In genomic region chr16:33873282-33873681, GRCm38 (mm10) we compare ENCODE assay signal across 14 mouse cellular contexts. TPM values are rescaled to one million over a fixed set of nuclear protein-coding genes. Genes with fewer than 3 reads are reported as not detected.
DNase-seq lines count a peak whose midpoint lies in the region; TF ChIP-seq lines count a peak whose summit lies in the region.
"Had no signal": no experiment of that assay in that cellular context is flagged by ENCODE, and none has a peak within 500 bp of the region (broad histone marks: within the 10 kb centered on the region; RNA-seq: fewer than 3 reads in every experiment).

No protein-coding gene starts in this region.

- H3K27me3 ChIP-seq in kidney, adult 2 months (replicated peaks; ENCODE audit: control insufficient read depth, insufficient read depth, low read length): no peaks in the 10 kb centered on the region
- H3K27me3 ChIP-seq: lung, embryonic 15.5 days had no signal

- H3K4me3 ChIP-seq in kidney, adult 2 months (ENCODE audit: insufficient read depth, low read depth, low read length): no peak overlapping the region
- H3K4me3 ChIP-seq in embryonic fibroblast, embryonic 13.5 days (ENCODE audit: insufficient read depth, low read length): no peak overlapping the region
- H3K4me3 ChIP-seq: lung, embryonic 15.5 days had no signal

- 0 out of 2 replicates have a peak overlapping the region, but pooled peaks have one; percentile 24 for H3K27ac ChIP-seq in kidney, adult 2 months (ENCODE audit: insufficient read depth, low read depth, low read length)
- peak overlapping the region; percentile 96 for H3K27ac ChIP-seq in embryonic fibroblast, embryonic 13.5 days (ENCODE audit: insufficient read depth, low read length)
- H3K27ac ChIP-seq: hindbrain, embryonic 14.5 days; lung, embryonic 15.5 days had no signal

- peaks cover 8% of the 10 kb centered on the region; the same call in 1 of the 2 replicates for H3K4me1 ChIP-seq in kidney, adult 2 months (ENCODE audit: control insufficient read depth, insufficient read depth, low read length)
- peaks cover 38% of the 10 kb centered on the region for H3K4me1 ChIP-seq in embryonic fibroblast, embryonic 13.5 days (ENCODE audit: control insufficient read depth, insufficient read depth, low read length)

- no peak for DNase-seq in kidney, adult 2 months
- no peak for DNase-seq in kidney, adult 11 months
- peak; percentile 88 for DNase-seq in 3T3-L1 (ENCODE audit: low read depth, low spot score)
- DNase-seq in Muller cell, postnatal 12 days (ENCODE audit: inconsistent ontology term): peak; percentile 89
- no peak for DNase-seq in layer of hippocampus, adult 9-10 months (ENCODE audit: low spot score)
- no peak for DNase-seq in embryo, embryonic 11 days
- DNase-seq: adrenal gland, postnatal 25 days; cerebellum, postnatal 25 days; gastrocnemius, postnatal 36 days; kidney, adult 18-20 months; right cerebral cortex, adult 18-20 months had no signal

- no peak for TF ChIP-seq POLR2A in kidney, adult 2 months (IDR thresholded peaks at IDR 0.05; ENCODE audit: low read depth, low read length)
- TF ChIP-seq POLR2A in embryonic fibroblast, embryonic 13.5 days (IDR thresholded peaks at IDR 0.05; ENCODE audit: low read depth, low read length): no peak

- TF ChIP-seq CTCF in kidney, adult 2 months (conservative IDR thresholded peaks at IDR 0.05; ENCODE audit: insufficient read depth, insufficient read length, low read depth, low read length): no peak
- no peak for TF ChIP-seq CTCF in embryonic fibroblast, embryonic 13.5 days (IDR thresholded peaks at IDR 0.05; ENCODE audit: borderline replicate concordance, insufficient read depth, low read length)

- 47% methylated on average over 7 of the region's 7 CpGs for WGBS in kidney, adult 2 months

- no peaks in the 10 kb centered on the region; the same call in 1 of the 2 replicates for H3K36me3 ChIP-seq in kidney, adult 2 months (ENCODE audit: control insufficient read depth, insufficient read depth, low read length)
- H3K36me3 ChIP-seq: lung, embryonic 15.5 days had no signal

RNA-seq across cellular contexts. Expression of gene Itgb5, which starts 43.8 kb away (rescaled TPM):
- polyA plus RNA-seq in kidney, adult 2 months (2012; rRNA removed): 145 TPM in 2 replicates
- 330 and 348 TPM in 2 replicates for polyA plus RNA-seq in embryonic fibroblast, embryonic 13.5 days (2011; ENCODE audit: insufficient read length, low read depth, missing spikeins)

Comparison
In these comparisons a context has a peak if more than half of its experiments do, and no peak if none do; other contexts are left out.
1. DNase-seq: peak in 3T3-L1 (single experiment) and Muller cell, postnatal 12 days (single experiment); none in kidney, adult 2 months (single experiment), kidney, adult 11 months (single experiment), layer of hippocampus, adult 9-10 months (single experiment) and embryo, embryonic 11 days (single experiment).